Mouse (Mus musculus) G1E (cell line): ENCODE results near the gene Klf12.

Source experiments
- CTCF ChIP-seq: IDR thresholded peaks from 2 replicates; pipeline ENCODE4 v1.5.1; 2012; ENCODE audit warnings: low read depth, low read length, inconsistent platforms, mixed read lengths
- GATA2 ChIP-seq: IDR thresholded peaks from 2 replicates; pipeline ENCODE4 v1.6.1; 2012; ENCODE audit warnings: low read depth, low read length, inconsistent platforms, borderline replicate concordance
- TAL1 ChIP-seq: conservative IDR thresholded peaks from 2 replicates; pipeline ENCODE4 v1.6.1; 2012; ENCODE audit warnings: low read depth, low read length, inconsistent platforms, mixed read lengths

DNA sequence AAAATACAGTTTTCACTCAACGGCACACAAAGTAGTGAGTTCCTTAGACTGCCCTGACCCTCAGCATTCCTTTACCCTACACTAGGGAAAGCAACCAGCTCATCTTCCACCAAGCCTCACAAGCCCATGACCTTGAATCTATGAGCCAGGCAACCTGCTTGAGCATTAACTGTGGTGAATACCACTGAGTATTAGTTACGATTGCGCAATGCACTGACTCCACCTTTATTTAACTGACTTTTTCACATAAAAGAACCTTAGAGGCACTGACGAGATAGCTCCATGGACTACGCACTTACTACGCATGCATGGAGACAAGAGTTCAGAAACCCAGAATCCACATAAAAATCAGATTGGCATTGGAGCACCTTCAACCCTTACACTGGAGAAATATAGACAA, 158.4 kb downstream of the Klf12 start:
- TF ChIP-seq CTCF (no peak), TAL1 (no peak), GATA2 (no peak)
